Comparison of ENCODE assay signal across 7 mouse cellular contexts in the genomic region with DNA sequence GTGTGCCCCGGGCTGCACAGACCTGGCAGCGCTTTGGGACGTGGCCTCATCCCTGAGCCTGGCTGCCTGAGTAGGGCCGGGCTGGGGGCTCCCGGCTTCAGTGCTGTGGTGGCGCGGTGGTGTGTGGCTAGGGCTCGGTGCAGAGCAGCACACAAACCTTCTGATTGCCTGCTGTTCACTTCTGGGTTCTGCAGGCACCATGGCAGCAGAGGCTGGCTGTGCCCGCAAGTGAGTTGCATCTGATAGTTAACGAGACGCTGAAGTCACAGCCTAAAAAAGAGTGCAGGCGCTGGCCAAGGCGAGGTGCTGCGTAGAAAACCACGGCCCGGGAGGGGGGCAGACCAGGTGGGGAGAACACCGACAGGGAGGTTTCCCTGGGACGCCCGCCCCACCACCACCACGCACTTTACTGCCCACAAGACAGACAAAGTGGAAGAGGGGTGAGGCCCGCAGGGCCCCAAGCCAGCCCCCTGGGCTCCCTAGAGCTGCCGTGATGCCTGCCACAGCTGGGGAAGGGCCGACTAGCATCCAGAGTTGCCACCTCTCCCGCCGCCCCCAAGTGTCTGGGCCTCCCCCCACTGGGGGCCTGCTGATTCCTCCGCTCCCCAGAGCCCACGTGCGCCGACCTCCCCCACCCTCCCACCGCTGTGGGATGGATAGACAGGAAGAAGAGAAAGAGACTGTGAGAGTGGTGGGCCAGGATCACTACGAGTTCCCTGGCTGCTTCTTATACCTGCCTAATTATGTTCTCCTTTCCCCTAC. TPM values are rescaled to one million over a fixed set of nuclear protein-coding genes. Genes with fewer than 3 reads are reported as not detected.
DNase-seq lines count a peak whose midpoint lies in the region; ATAC-seq and TF ChIP-seq lines count a peak whose summit lies in the region.

No protein-coding gene starts in this region.

- no peak for TF ChIP-seq CTCF in thymus, adult 2 months (IDR thresholded peaks at IDR 0.05; ENCODE audit: borderline replicate concordance, control insufficient read depth, extremely low read depth, insufficient read depth, low read length, poor library complexity)

- H3K9me3 ChIP-seq in forebrain, embryonic 14.5 days (replicated peaks; ENCODE audit: control insufficient read depth, low read length) = no peaks in the 10 kb centered on the region
- no peaks in the 10 kb centered on the region for H3K9me3 ChIP-seq in liver, embryonic 13.5 days (replicated peaks)
- no peaks in the 10 kb centered on the region for H3K9me3 ChIP-seq in stomach, embryonic 16.5 days (replicated peaks; ENCODE audit: control insufficient read depth, low read length)

- no peaks in the 10 kb centered on the region for H3K36me3 ChIP-seq in thymus, adult 2 months (ENCODE audit: control insufficient read depth, insufficient read depth, low read length)
- no peaks in the 10 kb centered on the region for H3K36me3 ChIP-seq in forebrain, embryonic 14.5 days (ENCODE audit: control insufficient read depth, insufficient read depth, low read length)
- no peaks in the 10 kb centered on the region for H3K36me3 ChIP-seq in liver, embryonic 13.5 days
- no peaks in the 10 kb centered on the region for H3K36me3 ChIP-seq in stomach, embryonic 16.5 days (ENCODE audit: control insufficient read depth, insufficient read depth, low read length)

- peak; percentile 2 for DNase-seq in thymus, adult 2 months
- no peak for DNase-seq in thymus, postnatal 10 days (ENCODE audit: low spot score in 2 of 2)
- DNase-seq in forebrain, embryonic 14.5 days (ENCODE audit: low spot score) = peak; percentile 30
- no peak for DNase-seq in liver, embryonic 13.5 days
- DNase-seq in lung, postnatal 36 days = no peak
- no peak for DNase-seq in gastrocnemius, postnatal 36 days

- no peak for TF ChIP-seq POLR2A in thymus, adult 2 months (IDR thresholded peaks at IDR 0.05; ENCODE audit: control insufficient read depth, extremely low read depth, insufficient read depth, low read length, poor library complexity)

- H3K4me1 ChIP-seq in thymus, adult 2 months (replicated peaks; ENCODE audit: control insufficient read depth, insufficient read depth, low read length) = peaks cover 3% of the 10 kb centered on the region; the same call in 1 of the 2 replicates
- H3K4me1 ChIP-seq in forebrain, embryonic 14.5 days (ENCODE audit: control insufficient read depth, insufficient read depth, low read length) = peaks cover 3% of the 10 kb centered on the region; the same call in 1 of the 2 replicates
- peaks cover 12% of the 10 kb centered on the region for H3K4me1 ChIP-seq in liver, embryonic 13.5 days (replicated peaks)
- peaks cover 6% of the 10 kb centered on the region for H3K4me1 ChIP-seq in stomach, embryonic 16.5 days (ENCODE audit: control insufficient read depth, insufficient read depth, low read length)

- H3K27me3 ChIP-seq in thymus, adult 2 months (ENCODE audit: control insufficient read depth, insufficient read depth, low read length) = no peaks in the 10 kb centered on the region
- no peaks in the 10 kb centered on the region for H3K27me3 ChIP-seq in forebrain, embryonic 14.5 days (replicated peaks; ENCODE audit: control insufficient read depth, insufficient read depth, low read length)
- no peaks in the 10 kb centered on the region for H3K27me3 ChIP-seq in liver, embryonic 13.5 days
- H3K27me3 ChIP-seq in stomach, embryonic 16.5 days (ENCODE audit: control insufficient read depth, insufficient read depth, low read length) = no peaks in the 10 kb centered on the region

- 23% methylated on average over 30 of the region's 31 CpGs for WGBS in thymus, adult 2 months
- 30% methylated on average over 26 of the region's 31 CpGs for WGBS in forebrain, embryonic 14.5 days
- WGBS in liver, embryonic 13.5 days (ENCODE audit: insufficient replicate concordance) = 31% methylated on average over 30 of the region's 31 CpGs
- 27% methylated on average over 31 of the region's 31 CpGs for WGBS in stomach, embryonic 16.5 days

- peak overlapping the region; percentile 37; the same call in 1 of the 2 replicates for H3K9ac ChIP-seq in forebrain, embryonic 14.5 days (ENCODE audit: low read length)
- peak overlapping the region; percentile 53 for H3K9ac ChIP-seq in liver, embryonic 13.5 days
- peak overlapping the region; percentile 66 for H3K9ac ChIP-seq in stomach, embryonic 16.5 days (ENCODE audit: low read length)

- no peak overlapping the region for H3K27ac ChIP-seq in thymus, adult 2 months (ENCODE audit: control insufficient read depth, insufficient read depth, low read length)
- H3K27ac ChIP-seq in forebrain, embryonic 14.5 days (ENCODE audit: low read depth, low read length) = no peak overlapping the region
- no peak overlapping the region for H3K27ac ChIP-seq in liver, embryonic 13.5 days
- H3K27ac ChIP-seq in stomach, embryonic 16.5 days (ENCODE audit: low read length) = no peak overlapping the region

- ATAC-seq in forebrain, embryonic 14.5 days = peak; percentile 68
- ATAC-seq in liver, embryonic 13.5 days (ENCODE audit: low read depth) = peak; percentile 59
- peak; percentile 71 for ATAC-seq in stomach, embryonic 16.5 days (ENCODE audit: insufficient read depth, low FRiP score)

- peak overlapping the region; percentile 50 for H3K4me2 ChIP-seq in forebrain, embryonic 14.5 days (ENCODE audit: low read length)
- peak overlapping the region; percentile 77 for H3K4me2 ChIP-seq in liver, embryonic 13.5 days
- peak overlapping the region; percentile 73 for H3K4me2 ChIP-seq in stomach, embryonic 16.5 days (ENCODE audit: low read depth, low read length)

- H3K4me3 ChIP-seq in thymus, adult 2 months (ENCODE audit: control insufficient read depth, insufficient read depth, low read length) = peak overlapping the region; percentile 42
- H3K4me3 ChIP-seq in forebrain, embryonic 14.5 days (ENCODE audit: low read depth, low read length) = peak overlapping the region; percentile 22
- peak overlapping the region; percentile 55 for H3K4me3 ChIP-seq in liver, embryonic 13.5 days (replicated peaks)
- H3K4me3 ChIP-seq in stomach, embryonic 16.5 days (replicated peaks; ENCODE audit: low read length) = peak overlapping the region; percentile 43

- intact Hi-C loops in gastrocnemius, postnatal 36 days (cut with DNase I) = no loop called here

RNA-seq across cellular contexts. Expression of a gene that starts 19.2 kb away (rescaled TPM):
- 0.10 and 0.15 TPM in 2 replicates for polyA plus RNA-seq in thymus, adult 2 months (2012; rRNA removed)
- polyA plus RNA-seq in forebrain, embryonic 14.5 days (2014; fragmentation: Nextera tagmentation; extraction: Ambion mirVana) = not detected in 2 replicates
- not detected in 2 replicates for polyA plus RNA-seq in liver, embryonic 13.5 days (2015; fragmentation: Nextera tagmentation; extraction: Ambion mirVana)
- polyA plus RNA-seq in stomach, embryonic 16.5 days (2015; fragmentation: Nextera tagmentation; extraction: Ambion mirVana) = not detected in 2 replicates
- not detected for total RNA-seq in gastrocnemius, postnatal 36 days (2021)

RNA-seq across cellular contexts. Expression of a gene that starts 27.8 kb away (rescaled TPM):
- 51.1 and 55.1 TPM in 2 replicates for polyA plus RNA-seq in thymus, adult 2 months (2012; rRNA removed)
- 3.5 and 3.6 TPM in 2 replicates for polyA plus RNA-seq in forebrain, embryonic 14.5 days (2014; fragmentation: Nextera tagmentation; extraction: Ambion mirVana)
- 1.2 and 1.6 TPM in 2 replicates for polyA plus RNA-seq in liver, embryonic 13.5 days (2015; fragmentation: Nextera tagmentation; extraction: Ambion mirVana)
- polyA plus RNA-seq in stomach, embryonic 16.5 days (2015; fragmentation: Nextera tagmentation; extraction: Ambion mirVana) = 3.8 and 4.1 TPM in 2 replicates
- total RNA-seq in gastrocnemius, postnatal 36 days (2021) = 10 to 100 TPM; 13.3 to 16.0 TPM

RNA-seq across cellular contexts. Expression of a gene that starts 28.2 kb away (rescaled TPM):
- polyA plus RNA-seq in thymus, adult 2 months (2012; rRNA removed) = 25.0 and 33.4 TPM in 2 replicates
- 208 and 217 TPM in 2 replicates for polyA plus RNA-seq in forebrain, embryonic 14.5 days (2014; fragmentation: Nextera tagmentation; extraction: Ambion mirVana)
- polyA plus RNA-seq in liver, embryonic 13.5 days (2015; fragmentation: Nextera tagmentation; extraction: Ambion mirVana) = 113 and 133 TPM in 2 replicates
- 138 and 143 TPM in 2 replicates for polyA plus RNA-seq in stomach, embryonic 16.5 days (2015; fragmentation: Nextera tagmentation; extraction: Ambion mirVana)
- total RNA-seq in gastrocnemius, postnatal 36 days (2021) = 100 to 1,000 TPM; 110 to 140 TPM

Comparison
In these comparisons a context has a peak if more than half of its experiments do, and no peak if none do; other contexts are left out.
1. DNase-seq: peak in thymus, adult 2 months (single experiment) and forebrain, embryonic 14.5 days (single experiment); none in thymus, postnatal 10 days (0 of 2), liver, embryonic 13.5 days (single experiment), lung, postnatal 36 days (single experiment) and gastrocnemius, postnatal 36 days (0 of 2).
2. RNA of a gene that starts 27.8 kb away (polyA plus RNA-seq): 51.1 to 55.1 TPM in thymus, adult 2 months; 3.8 to 4.1 TPM in stomach, embryonic 16.5 days, 3.5 to 3.6 TPM in forebrain, embryonic 14.5 days and 1.2 to 1.6 TPM in liver, embryonic 13.5 days; every median in the first group is over 10 times any median in the second.
3. Peak in every context shown above with its lines, with median percentiles within 50 percentile points of each other: H3K4me3 ChIP-seq, ATAC-seq, H3K4me2 ChIP-seq and H3K9ac ChIP-seq.